Mouse (Mus musculus) T-cell, adult 2 months (primary cell): ENCODE measurements around the gene Bcl11b.

Experiments
- DNase-seq: peaks from one replicate; pipeline ENCODE4 v3.0.0; 2022; ENCODE audit warnings: low spot score

The Bcl11b gene

DNA sequence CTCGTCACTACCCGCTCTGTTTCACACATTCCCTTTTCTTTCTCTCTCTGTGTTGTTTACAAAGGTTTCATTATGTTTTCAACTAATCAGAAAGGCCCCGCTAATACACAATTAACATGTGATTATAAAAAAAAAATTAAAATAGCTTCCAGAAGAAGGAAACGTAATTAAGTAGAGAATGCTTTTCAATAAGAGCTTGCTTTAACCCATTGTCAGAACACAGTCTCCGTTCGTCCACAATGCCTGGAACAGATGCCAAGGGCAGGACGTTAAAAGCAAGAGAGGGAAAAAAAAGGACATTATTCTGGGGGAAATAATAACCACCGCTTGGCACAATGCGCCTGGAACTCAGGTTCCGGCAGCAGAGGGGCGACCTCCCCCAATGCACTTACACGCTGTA is 71.3 kb downstream of the Bcl11b start:
- DNase-seq, result no peak

DNA sequence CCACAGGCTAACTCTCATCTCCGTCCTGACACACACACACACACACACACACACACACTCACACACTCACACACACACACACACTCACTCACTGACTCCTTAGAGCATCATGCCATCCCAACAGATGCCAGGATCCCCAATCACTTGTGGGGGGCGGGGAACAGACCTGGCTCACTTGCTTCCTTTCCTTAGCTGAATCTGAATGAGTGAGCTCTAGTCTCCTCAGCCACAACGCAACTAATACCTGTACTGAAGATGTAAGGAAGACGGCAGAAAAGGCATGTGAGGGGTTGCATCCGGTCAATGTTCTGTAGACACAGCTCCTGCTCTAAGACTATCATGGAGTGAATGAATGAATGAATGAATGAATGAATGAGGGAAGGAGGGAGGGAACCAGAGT is 71.9 kb downstream of the Bcl11b start:
- no peak for DNase-seq

DNA sequence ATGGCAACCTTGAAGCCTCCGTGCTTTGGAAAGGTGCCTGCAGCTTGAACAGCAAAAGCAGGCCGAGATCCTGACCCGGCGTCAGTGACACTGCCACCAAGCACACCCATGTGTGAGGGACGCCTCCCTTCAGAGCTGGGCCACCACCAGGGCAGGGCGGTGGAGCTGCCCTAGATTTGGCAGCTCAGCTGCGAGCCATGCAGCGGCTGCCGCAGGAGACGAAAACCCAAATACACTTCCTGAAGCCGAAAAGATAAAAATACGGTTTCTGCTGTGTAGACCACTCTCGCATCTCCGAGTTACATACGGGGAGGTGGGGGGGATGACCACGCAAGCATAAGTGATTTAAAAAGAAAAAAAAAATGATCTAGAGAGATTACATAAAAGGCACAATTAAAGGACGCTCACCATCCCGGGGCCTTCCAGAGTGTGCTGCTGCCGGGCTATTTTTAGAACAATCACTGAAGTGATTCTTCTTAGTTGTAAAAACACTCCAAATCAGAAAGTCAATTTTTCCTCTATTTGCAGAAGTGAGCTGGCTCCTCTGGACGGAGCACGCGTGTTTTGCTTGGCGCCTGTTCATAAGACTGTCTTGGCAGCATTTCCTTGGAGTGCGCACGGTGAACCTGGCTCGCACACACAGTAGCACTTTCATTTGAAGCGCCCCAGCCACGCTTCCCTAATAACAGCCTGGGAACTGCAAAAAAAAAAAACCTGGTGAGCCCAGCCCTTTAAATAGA is 72.6 kb downstream of the Bcl11b start:
- peak; percentile 75 for DNase-seq

DNA sequence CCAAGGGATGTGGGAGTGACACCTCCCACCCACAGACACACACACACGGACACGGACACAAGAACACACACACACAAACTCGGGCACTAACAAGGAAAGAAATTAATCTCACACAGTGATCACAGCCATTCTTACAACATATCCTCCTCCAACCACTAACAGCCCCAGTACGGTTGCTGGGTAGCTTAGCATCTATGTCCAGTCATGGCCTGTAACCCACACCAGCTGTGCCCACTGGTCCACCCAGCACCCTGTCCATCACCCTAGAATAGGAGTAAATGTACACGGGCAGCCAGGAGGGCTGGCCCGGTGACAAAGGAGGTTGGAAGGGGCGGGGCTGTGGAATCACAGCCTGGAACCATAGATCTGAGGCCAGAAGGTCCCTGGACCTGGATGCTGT is 74.5 kb downstream of the Bcl11b start:
- DNase-seq, result no peak

DNA sequence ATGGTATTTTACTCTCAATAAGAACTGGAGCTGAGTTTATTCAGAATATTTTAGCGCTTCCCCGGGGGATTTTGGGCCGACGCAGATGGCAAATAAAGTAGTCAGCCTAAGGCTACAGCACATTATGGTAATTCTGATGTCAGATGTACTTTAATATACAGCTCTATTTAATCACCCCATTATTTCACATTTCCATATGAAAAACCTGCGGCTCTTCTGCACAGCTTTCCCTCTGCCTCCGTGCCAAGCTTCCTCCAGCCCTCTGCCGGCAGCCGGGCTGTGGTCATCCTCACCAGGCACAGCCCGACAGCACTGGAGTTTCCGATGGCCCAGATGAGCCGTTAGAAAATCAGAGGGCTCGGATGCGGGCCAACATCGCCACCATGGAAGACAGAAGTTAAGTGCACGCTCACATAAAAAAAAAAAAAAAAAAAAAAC is 74.9 kb downstream of the Bcl11b start:
- no peak for DNase-seq

DNA sequence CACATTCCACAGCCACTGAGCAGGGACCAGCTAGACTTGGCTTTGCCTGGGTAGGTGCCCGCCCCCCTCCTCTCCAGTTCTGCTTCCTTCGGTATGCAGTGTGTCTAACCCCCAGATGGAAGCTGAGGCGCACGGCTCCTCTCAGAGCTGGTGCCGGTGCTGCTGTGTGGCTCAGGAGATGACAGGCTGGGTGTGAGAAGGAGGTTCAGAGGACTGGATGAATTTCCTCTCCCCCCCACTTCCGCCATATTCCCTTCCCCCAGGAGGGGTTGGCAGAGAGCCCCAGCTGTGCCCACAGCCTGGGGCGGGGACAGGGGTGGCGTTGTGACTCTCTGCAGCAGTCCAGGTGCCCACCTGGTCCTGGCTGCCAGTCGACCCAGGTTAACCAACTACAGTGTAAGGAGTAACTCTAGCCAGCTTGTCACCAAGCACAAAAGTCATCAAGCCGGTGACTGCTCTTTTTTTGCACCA is 75.4 kb downstream of the Bcl11b start:
- DNase-seq, result peak; percentile 85

DNA sequence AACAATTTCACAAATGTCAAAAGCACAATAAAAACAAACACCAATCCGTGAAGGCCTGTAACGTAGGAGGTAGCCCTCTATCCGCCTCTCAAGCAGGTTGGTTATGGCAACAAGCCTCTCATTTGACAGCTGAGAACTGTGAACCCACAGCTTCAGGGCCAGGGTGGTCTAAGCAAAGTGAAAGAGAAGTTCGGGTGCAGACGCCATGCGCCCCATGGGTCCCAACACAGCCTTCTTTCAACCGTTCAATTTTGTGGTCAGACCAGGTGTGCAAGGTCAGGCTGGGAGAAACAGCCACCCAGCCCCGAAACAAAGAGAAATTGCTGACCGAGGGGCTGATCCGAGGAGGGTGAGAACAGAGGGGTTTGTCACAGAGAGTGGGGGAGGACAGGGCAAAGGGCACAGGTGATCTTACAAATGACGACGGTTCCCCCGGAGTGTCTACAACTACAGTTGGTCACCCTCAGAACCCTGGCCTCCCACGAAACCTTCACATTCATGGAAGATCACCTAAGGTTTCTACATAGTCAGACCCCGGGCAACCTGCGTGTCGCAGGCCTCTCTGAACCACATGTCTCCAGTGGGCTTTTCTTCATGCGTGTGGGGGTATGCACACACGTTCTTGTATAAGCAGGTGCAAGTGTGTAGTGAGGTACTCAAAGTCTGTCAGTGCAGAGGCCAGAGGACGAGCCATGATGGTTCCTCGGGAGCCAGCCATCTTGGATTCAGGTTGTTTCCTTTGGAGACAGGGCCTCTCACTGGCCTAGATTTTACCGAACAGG is 77.1 kb downstream of the Bcl11b start:
- DNase-seq, result peak; percentile 59

DNA sequence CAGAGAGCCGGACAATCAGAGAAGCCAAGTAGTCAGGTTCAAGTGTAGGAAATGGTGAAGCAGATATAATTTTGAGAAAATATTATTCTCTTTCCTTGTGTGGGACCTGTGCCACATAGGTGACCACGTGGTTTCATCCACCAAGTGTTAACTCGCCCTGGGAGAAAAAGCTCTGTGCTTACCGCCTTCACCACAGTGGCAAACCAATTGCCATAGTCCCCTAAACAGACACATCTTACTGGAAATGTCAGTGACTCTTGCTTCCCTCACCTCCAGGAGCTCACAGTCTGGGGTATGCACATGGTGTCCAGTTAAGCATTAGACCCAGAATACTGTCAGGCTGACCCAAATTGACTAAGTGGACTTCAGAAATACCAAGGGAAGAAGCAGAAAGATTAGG is 78.7 kb downstream of the Bcl11b start:
- DNase-seq, result no peak

DNA sequence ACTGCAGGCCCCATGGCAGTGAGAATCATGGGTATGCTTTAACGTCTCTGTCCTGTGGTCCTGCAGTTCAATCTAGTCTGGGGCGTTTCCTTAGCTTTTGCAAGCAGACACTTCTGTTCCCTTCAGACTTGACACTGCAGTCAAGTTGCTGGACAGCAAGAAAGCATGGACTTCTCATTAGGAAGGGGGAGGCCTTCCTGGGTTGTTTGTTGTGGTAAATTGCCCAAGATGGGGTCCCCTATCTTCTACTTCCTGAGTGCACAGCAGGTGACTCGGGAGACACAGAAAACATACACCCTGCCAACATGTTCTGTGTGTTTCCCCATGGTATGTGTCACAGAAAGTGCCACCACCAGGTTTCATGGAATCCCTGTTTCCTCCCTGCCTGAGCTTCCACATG is 79.4 kb downstream of the Bcl11b start:
- DNase-seq, result no peak

DNA sequence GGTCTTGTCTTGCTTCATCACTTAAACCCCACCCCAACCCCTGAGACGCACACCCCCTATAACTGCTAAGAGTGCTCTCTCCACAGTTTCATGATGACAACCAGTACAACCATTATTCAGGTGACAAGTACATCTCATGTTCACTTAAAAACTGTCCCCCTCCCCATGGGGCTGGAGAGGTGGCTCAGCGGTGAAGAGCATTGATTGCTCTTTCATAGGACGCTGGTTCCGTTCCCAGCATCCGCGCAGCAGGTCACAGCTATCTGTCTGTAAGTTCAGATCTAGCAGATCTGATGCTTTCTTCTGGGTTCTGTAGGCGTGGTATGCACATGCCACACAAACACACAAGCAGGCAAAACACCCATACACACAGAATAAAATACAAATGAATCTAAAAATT is 81.2 kb downstream of the Bcl11b start:
- no peak for DNase-seq

DNA sequence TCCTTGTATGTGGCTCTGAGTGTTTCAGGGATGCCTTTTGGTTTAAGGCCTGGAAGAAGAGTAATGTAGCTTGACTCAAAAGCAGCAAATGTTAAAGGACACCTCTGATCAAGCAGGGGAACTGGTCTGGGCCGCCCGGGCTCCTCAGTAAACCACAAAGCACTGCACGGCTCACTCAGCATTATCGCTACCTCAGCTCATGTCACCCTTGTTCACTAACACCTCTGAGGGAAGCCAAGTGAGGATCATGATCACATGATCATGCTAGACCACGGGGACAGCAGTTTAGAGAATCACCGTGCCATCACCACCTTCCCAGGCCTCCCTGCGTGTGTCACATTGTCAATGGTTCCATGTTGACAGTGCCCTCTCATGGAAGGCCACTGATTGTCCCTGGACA is 81.8 kb downstream of the Bcl11b start:
- peak; percentile 65 for DNase-seq

DNA sequence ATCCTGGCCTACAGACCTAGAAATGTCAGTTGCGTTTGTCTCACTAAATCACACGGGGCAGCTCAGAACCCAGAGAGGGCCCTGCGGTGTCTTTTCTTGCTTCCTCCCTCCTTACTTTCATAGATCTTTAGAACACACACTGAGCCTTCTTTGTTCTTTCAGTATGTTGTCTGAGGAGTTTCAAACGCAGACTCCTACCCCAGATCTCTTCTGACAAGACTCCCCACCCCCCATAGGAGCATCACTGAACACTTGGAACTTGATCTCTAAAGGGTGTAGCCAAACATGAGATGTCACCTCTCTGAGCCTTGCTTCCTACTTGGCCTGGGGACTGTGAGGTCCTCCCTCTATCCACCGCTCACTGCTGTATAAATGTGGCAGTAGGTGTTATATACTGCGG is 82.2 kb downstream of the Bcl11b start:
- peak; percentile 91 for DNase-seq

DNA sequence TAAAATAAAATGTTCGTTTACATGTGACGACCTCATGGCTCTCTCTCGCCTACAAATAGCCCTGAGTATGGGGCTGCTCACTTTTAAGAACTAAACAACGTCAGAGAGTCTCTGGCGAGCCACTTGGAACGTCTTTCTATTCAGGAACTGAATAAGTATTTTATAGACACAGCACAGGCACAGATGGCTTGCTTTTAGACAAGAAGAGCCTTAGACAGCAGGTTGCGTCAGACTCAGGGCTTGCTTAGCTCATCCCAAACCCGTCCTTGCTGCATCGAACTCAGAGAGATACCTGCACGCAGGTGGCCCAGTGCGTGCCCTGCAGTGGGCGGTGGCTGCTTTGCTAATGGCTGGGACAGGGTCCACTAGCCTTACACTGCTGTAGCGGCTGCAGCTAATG is 82.7 kb downstream of the Bcl11b start:
- no peak for DNase-seq

DNA sequence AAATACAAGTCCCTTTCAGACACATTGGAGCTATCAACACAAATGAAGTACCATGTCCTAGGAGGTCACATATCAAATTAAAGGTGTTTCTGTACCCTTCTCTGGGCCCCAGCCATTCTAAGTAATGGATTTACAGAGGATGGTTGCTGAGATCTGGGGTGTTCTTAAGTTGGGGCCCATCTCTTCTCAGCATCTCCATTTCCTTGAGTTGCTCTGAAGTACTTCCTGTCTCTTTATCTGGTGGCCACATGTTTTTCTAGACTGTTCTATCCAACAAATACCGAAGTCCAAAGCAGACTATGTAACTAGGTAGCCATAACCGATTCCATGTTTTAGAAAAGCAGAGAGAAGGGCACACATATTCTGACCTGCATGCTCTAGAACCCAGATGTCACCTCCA is 83.3 kb downstream of the Bcl11b start:
- DNase-seq, result no peak

DNA sequence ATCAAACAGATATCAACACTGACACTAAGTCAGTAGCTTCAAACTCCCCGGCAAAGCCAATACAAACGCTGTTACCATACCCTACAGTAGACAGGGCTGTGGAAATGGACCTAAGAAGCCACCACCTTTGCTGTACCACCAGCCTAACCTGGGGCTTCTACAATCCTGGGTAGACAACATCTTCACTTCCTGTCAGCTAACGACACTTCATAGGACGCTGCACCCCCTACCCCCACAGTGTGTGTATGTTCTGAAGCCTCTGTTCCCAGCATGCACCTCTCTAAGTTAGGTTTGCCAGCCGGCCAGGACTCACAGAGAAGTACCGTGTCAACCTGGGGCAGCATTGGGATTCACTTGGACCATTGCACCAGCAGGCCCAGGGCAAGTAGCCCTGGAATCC is 84.6 kb downstream of the Bcl11b start:
- peak; percentile 84 for DNase-seq

DNA sequence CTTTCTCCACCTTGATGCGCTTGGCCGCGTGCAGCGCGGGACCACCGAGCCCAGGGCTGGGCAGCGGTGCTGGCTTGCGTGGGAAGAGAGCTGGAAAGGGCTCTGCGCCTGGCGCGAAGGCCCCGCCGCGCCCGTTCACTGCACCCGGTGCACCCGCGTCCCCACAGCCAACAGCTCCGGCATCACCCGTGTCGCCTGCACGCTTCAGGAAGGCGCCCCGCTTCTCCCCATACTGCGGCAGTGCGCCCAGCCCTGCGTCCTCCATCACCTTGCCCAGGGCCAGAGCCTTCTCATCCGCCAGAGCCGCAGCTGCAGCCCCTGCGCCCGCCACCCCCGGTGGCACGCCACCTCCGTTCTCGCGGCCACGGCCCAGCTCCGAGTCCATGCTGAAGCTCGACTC is 87.4 kb downstream of the Bcl11b start:
- DNase-seq, result no peak

DNA sequence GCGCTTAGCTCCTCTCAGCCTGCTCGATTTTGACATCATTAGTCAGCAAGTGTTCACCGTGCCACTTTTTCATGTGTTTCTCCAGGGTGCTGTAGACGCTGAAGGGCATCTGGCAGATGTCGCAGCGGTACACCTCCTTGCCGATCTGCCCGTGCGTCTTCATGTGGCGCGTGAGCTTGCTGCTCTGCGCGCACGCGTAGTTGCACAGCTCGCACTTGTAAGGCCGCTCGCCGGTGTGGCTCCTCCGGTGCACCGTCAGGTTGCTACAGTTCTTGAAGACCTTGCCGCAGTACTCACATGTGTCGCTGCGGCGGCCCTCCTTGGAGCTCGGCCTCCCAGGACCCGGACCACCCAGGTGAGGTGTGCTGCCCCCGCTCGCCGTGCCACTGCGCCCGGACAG is 88.0 kb downstream of the Bcl11b start:
- no peak for DNase-seq

DNA sequence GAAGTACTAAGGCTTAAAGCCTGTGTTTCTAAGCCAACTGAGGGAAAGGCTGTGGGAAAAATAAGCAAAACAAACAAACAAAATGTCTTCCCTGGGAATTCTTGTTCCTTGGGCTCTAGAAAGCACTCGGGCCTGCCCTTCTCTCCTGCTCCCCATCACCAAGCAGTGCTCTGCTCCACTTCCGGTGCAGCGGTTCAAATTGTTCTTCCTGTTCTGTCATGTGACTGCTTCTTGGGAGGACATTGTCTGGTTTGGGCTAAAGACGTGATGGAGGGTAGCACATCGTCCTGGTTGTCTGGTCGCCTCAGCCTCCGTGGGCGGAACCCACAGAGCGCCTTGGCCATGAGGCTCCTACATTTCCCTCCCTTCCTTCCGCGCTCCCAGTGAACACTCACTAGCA is 94.6 kb downstream of the Bcl11b start:
- DNase-seq, result peak; percentile 52

DNA sequence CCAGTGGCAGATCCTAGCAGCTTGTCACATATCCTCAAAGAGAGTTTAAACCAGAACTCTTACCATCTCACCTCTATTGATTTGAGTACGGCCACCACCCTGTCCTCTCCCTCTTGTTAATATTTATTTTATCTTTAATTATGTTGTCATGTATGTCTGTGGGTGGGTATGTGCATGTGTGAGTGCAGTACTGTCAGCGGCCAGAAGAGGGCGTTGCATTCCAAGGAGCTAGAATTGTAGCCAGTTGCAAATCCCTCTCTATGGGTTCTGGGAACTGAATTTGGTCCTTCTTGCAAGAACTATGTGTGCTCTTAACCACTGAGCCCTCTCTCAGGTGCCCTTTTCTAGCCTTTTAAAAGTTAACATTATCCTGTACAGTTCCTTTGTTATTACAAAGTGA is 98.1 kb downstream of the Bcl11b start:
- DNase-seq, result no peak

DNA sequence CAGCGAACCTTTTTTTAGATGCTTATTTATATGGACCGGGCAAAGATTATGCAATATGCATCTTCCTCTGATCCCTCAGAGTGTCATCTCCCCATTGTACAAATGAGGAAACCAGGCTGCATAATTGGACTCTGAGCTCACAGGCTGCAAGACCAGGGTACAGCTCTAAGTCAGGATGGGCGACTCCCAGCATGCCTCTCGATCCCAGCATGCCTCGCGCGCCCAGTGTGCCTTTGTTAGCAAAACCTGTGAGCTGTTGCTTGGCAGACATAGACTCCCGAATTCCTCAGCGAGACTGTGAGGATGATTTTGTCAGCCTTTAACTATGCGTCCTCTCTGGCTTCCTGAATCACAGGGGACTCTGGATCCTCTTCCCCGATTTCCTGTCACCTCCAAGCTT is 98.9 kb downstream of the Bcl11b start:
- DNase-seq, result no peak

DNA sequence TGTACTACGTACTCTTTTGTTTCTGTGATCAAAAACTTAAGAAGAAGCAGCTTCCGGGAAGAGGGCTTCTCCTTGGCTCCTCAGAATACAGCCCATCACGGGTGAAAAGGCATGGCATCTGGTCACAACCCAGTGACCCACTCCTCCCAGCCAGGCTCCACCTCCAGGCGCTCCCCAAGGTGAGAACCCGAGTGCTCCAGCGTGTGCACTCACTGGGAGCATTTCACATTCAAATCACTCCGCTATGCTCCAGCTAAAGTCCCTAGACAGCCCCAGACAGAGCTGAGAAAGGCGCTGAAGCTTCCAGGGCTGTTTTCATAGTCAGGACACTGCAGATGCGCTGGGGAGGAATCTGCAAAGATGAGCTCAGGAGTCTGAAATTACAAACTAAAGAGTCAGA is 99.5 kb downstream of the Bcl11b start:
- DNase-seq, result no peak

DNA sequence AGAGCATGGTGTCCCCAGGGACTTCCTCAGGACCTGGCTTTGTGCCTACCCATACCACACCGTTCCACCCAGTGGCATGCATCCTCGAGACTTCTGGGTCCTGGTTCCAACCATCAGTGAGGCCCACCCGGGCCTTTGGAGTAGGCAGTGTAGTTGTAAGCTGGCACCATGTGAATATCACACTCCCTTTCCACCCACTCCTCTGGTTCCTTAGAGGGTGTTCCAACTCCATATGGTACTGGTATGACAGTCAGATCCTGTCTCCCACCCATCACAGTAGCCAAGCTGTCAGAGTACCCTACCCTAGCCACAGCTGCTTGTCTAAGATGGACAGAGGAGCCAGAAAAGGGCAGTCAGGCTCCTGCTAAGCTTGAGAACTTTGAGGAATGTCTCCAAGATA is 112.0 kb downstream of the Bcl11b start:
- no peak for DNase-seq

DNA sequence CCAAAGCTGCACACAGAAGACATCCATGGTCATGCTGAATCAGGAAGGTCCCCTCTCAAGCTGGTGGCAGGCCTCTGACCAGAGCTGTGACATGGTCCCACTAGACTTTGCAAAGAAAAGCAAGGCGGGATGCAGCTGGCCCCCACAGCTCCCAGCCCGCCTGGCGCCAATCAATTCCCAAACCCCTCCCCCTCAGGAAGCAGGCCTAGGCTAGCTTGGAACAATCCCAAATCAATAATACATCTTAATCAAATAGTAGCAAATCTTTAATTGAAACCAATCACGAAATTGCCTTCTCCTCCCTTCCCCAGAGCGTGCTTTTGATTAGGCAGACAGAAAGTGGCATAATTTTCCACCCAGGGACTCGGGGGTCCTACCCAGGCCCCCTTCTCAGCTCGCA is 113.1 kb downstream of the Bcl11b start:
- no peak for DNase-seq

DNA sequence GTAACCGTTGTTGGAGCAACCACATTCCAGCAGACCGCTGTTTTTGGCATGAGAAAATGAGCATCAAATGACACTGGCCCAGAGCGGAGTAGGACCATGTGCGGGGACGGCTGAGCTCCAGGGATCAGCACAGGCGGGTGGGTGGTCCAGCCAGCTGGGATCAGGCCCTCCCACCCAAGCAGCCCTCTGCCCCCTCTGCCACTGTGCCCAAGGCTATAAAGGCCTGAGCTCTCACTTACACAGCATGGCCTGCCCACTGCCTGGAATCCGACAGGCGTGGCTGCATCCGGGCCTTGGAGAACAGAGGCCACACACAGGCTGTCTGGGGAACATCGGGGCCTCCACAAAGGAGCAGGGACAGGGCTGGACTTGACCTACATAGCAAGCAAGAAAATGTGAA is 113.6 kb downstream of the Bcl11b start:
- DNase-seq, result no peak
